Mouse (Mus musculus): Measurements from ENCODE around the gene Hrasls5.

- no peak for TF ChIP-seq CTCF (IDR thresholded peaks at IDR 0.05; ENCODE audit: low read depth)
- no peak for TF ChIP-seq EP300 (IDR thresholded peaks at IDR 0.05; ENCODE audit: low read depth)
These were observed 20.7 kb downstream of the Hrasls5 start for GRCm38 (mm10) chr19:7633021-7633420.
